Mouse (Mus musculus) adrenal gland, postnatal 10 days (tissue): Measurements from ENCODE around the gene Dhh. TPM values are rescaled to one million over a fixed set of nuclear protein-coding genes. Genes with fewer than 3 reads are reported as not detected.
A peak's percentile ranks its signal among the peaks of the same experiment; 100 is the strongest.

Source experiments
- DNase-seq: peaks from one replicate; pipeline ENCODE4 v3.0.0; 2021; ENCODE audit warnings: mixed read lengths
- total RNA-seq, 2 experiments: library from RNA; stranded (reverse); gene quantifications; 2 replicates each; pipeline ENCODE4 v1.2.3; 2021

The Dhh gene
- total RNA-seq, 2 experiments from 2014 or later = 2.6 to 3.2 TPM

- DNase-seq = peak; percentile 93
Measured at GRCm38 (mm10) chr15:98871916-98872888, 26.1 kb downstream of the Dhh start.

DNA sequence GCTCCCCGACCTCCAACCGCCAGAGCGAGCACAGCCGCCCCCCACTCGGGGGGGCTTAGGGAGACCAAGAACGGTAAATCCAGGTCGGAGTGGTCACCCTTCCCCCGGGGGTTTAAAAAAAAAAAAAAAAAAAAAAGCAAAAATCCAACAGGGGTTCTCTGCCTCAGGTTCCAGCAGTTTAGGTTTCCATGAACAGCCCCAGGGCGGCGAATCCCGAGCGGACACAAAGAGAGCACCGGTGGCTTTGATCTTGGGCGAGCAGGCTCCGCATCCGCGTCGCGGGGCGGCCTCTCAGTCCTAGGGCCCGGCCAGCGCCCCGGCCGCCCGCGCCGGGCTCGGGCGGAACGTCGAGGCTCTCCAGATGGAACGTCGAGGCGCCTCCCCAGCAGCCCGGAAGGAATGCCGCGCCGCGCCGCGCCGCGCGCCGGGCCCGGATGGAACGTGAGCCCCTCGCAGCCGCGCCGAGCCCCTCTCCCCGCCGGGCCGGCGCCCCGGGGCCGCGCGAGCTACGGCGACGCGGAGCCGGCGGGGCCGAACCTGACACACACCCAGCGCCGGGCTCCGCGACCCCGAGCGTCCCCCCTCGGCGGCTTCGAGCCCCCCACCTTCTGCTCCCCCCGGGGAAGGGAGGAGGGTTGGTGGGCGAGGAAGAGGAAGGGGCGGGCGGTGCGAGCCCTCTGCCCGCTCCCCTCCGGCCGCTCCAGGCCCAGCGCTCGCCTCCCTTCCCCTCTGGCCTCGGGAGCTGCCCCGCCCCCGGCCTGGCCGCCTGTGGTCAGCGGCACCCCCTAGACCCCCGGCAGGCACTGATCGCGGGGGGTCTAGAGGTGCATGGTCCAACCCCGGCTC is 27.0 kb downstream of the Dhh start, which contains the start of gene Kmt2d:
Gene Kmt2d, minus strand, starts transcription at position 135 of the 846 bp plus-strand sequence.
- DNase-seq = peak; percentile 61

- DNase-seq = peak; percentile 63
Measured at GRCm38 (mm10) chr15:98870179-98871069, 27.9 kb downstream of the Dhh start.

GRCm38 (mm10) chr15:98869342-98870178 is 28.8 kb downstream of the Dhh start:
- DNase-seq = peak; percentile 41

- no peak for DNase-seq
Measured at GRCm38 (mm10) chr15:98868346-98869063, 29.8 kb downstream of the Dhh start.

- DNase-seq = peak; percentile 63
Measured at GRCm38 (mm10) chr15:98867321-98867720, 31.0 kb downstream of the Dhh start.

GRCm38 (mm10) chr15:98866501-98866900 is 31.8 kb downstream of the Dhh start:
- no peak for DNase-seq

GRCm38 (mm10) chr15:98865771-98866170 is 32.6 kb downstream of the Dhh start:
- no peak for DNase-seq

DNA sequence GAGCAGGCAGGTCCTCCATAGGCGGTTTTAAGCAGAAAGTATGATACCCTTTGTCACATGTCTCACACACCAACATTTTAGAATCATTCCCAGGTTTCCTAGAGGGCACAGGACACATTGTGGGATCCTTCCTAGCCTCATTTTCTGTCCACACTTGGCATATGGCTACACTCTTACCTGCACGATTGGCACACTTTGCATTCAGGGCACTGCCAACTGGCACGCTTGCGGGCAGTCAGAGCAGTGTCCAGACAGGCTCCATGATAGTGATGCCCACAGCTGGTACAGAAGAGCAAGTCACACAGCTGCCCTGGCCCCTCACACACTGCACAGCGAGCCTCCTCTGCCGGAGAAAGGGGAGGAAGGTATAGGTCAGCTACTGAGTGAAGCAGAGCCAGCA is 33.4 kb downstream of the Dhh start:
- DNase-seq = no peak

DNA sequence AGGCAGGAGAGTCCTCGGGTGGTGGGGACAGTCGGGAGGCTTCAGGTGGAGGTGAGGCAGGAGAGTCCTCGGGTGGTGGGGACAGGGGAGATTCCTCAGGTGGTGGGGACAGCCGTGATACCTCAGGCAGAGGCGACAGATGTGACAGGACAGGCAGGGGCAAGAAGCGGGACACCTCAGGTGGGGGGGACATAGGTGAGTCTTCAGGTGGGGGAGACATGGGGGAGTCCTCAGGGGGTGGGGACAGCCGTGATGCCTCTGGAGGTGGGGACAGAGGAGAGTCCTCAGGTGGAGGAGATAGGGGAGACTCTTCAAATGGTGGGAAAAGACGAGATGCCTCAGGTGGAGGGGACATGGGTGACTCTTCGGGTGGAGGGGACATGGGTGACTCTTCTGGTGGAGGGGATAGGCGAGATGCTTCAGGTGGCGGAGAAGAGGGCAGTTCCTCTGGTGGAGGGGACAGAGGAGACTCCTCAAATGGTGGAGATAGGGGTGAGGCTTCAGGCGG is 34.8 kb downstream of the Dhh start:
- DNase-seq = no peak

DNA sequence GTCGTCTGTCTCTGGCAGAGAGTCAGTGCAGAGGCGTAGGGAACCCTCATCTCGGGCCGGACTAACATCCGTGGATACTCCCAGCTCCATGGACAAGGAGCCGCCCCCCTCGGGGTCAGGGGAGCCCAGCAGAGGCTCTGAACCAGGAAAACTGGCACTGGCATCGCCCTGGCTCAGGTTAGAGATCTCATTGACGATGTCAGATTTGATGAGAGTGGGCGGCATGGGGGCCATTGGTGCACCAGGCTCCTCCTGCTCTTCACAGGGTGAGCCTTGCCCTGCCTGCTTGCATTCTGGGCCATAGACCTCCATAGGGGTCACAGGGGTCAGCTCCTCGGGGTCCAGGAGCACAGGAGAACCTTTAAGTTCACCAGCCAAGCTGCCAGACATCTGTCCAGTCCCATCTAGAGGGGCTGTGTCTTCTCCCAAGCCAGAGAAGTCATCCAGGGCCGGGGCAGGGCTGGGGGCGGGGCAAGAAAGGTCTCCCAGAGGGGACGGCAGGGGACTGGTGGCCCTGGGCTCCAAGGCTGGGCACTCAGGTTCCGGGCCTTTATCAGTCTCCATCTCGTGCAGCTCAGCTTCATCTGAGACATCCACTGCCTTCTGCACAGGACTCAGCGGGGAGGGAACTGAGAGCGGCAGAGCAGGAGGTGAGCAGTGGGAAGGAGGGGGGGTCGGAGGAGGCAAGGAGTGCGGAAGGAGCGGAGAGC is 36.5 kb downstream of the Dhh start:
- no peak for DNase-seq

- DNase-seq = no peak
Measured at GRCm38 (mm10) chr15:98860921-98861320, 37.4 kb downstream of the Dhh start.

GRCm38 (mm10) chr15:98859319-98860043 is 38.9 kb downstream of the Dhh start:
- DNase-seq = no peak

- no peak for DNase-seq
Measured at GRCm38 (mm10) chr15:98854214-98854613, 44.1 kb downstream of the Dhh start.

- no peak for DNase-seq
Measured at GRCm38 (mm10) chr15:98853161-98853937, 45.0 kb downstream of the Dhh start.

- no peak for DNase-seq
Measured at GRCm38 (mm10) chr15:98852733-98853132, 45.6 kb downstream of the Dhh start.

- no peak for DNase-seq
Measured at GRCm38 (mm10) chr15:98852071-98852470, 46.3 kb downstream of the Dhh start.
